Mouse (Mus musculus) limb, embryonic 12.5 days (tissue): ENCODE measurements around the gene Sppl3. TPM values are rescaled to one million over a fixed set of nuclear protein-coding genes. Genes with fewer than 3 reads are reported as not detected.

Source experiments
- ATAC-seq: fragments of 200-750 bp; cut with Nextera tagmentation; 2 replicates; pipeline ENCODE4 v1.8.0; 2017; ENCODE audit warnings: low read depth, moderate TSS enrichment; ENCODE audit not compliant: insufficient number of reproducible peaks, insufficient read depth, low FRiP score, low TSS enrichment
- H3K27ac ChIP-seq: fragments of 300-500 bp; sonication (generic); 2 replicates; pipeline ENCODE4 v1.5.1; 2016; ENCODE audit warnings: mild to moderate bottlenecking, moderate library complexity
- H3K27me3 ChIP-seq: fragments of 300-500 bp; sonication (generic); 2 replicates; pipeline ENCODE4 v1.6.1; 2016; ENCODE audit warnings: mild to moderate bottlenecking, moderate library complexity
- H3K36me3 ChIP-seq: fragments of 300-500 bp; sonication (generic); 2 replicates; pipeline ENCODE4 v1.6.1; 2016; ENCODE audit warnings: mild to moderate bottlenecking, moderate library complexity
- H3K4me1 ChIP-seq: fragments of 300-500 bp; sonication (generic); replicated peaks from 2 replicates; pipeline ENCODE4 v1.6.1; 2016
- H3K4me2 ChIP-seq: fragments of 300-500 bp; sonication (generic); 2 replicates; pipeline ENCODE4 v1.6.1; 2016; ENCODE audit warnings: mild to moderate bottlenecking, moderate library complexity
- H3K4me3 ChIP-seq: fragments of 300-500 bp; sonication (generic); replicated peaks from 2 replicates; pipeline ENCODE4 v1.5.1; 2016; ENCODE audit warnings: mild to moderate bottlenecking
- H3K9ac ChIP-seq: fragments of 300-500 bp; sonication (generic); replicated peaks from 2 replicates; pipeline ENCODE4 v1.6.1; 2016; ENCODE audit warnings: mild to moderate bottlenecking, moderate library complexity
- H3K9me3 ChIP-seq: fragments of 300-500 bp; sonication (generic); 2 replicates; pipeline ENCODE4 v1.6.1; 2016; ENCODE audit warnings: mild to moderate bottlenecking, moderate library complexity
- WGBS: fragments of 180-500 bp; shearing (Covaris S2); methylation state at CpG from one replicate; pipeline ENCODE4 v1.1.7; 2016; 5-methylcytosine and 5-hydroxymethylcytosine counted together
- polyA plus RNA-seq: library from polyadenylated mRNA; unstranded; fragments of >200 nt; fragmentation: Nextera tagmentation; extraction: Ambion mirVana; gene quantifications from 2 replicates; pipeline ENCODE4 v1.2.1, GENCODE M21; 2016

Gene Sppl3
- polyA plus RNA-seq, 1 experiment from 2014 or later = 36.9 TPM

- H3K36me3 ChIP-seq = no peaks in the 10 kb centered on the region
- peaks cover 23% of the 10 kb centered on the region for H3K4me1 ChIP-seq
- ATAC-seq = no peak
- H3K9ac ChIP-seq = no peak overlapping the region
- H3K27ac ChIP-seq = no peak overlapping the region
- H3K4me2 ChIP-seq = no peak overlapping the region
- no peaks in the 10 kb centered on the region for H3K27me3 ChIP-seq
- no peak overlapping the region for H3K4me3 ChIP-seq
- no peaks in the 10 kb centered on the region for H3K9me3 ChIP-seq
- 62% methylated on average over 4 of the region's 4 CpGs for WGBS
Observed at GRCm38 (mm10) chr5:115015121-115015520, 4.2 kb downstream of the Sppl3 start.

GRCm38 (mm10) chr5:115018270-115018669 is 7.3 kb downstream of the Sppl3 start:
- H3K36me3 ChIP-seq = no peaks in the 10 kb centered on the region
- no peak overlapping the region for H3K9ac ChIP-seq
- no peaks in the 10 kb centered on the region for H3K27me3 ChIP-seq
- no peak for ATAC-seq
- H3K4me2 ChIP-seq = no peak overlapping the region
- whole genome bisulfite sequencing = 81% methylated on average over 2 of the region's 2 CpGs
- peaks cover 6% of the 10 kb centered on the region for H3K4me1 ChIP-seq
- H3K9me3 ChIP-seq = no peaks in the 10 kb centered on the region
- no peak overlapping the region for H3K27ac ChIP-seq
- no peak overlapping the region for H3K4me3 ChIP-seq

GRCm38 (mm10) chr5:115018813-115019212 is 7.9 kb downstream of the Sppl3 start:
- H3K4me2 ChIP-seq = no peak overlapping the region
- no peak overlapping the region for H3K27ac ChIP-seq
- H3K4me1 ChIP-seq = peaks cover 3% of the 10 kb centered on the region; the same call in 1 of the 2 replicates
- no peak for ATAC-seq
- no peaks in the 10 kb centered on the region for H3K36me3 ChIP-seq
- WGBS = 68% methylated on average over 4 of the region's 4 CpGs
- H3K27me3 ChIP-seq = no peaks in the 10 kb centered on the region
- no peak overlapping the region for H3K4me3 ChIP-seq
- no peak overlapping the region for H3K9ac ChIP-seq
- H3K9me3 ChIP-seq = no peaks in the 10 kb centered on the region

- WGBS = 95% methylated on average over 7 of the region's 7 CpGs
Observed at GRCm38 (mm10) chr5:115022021-115022420, 11.1 kb downstream of the Sppl3 start.

GRCm38 (mm10) chr5:115026170-115026569 is 15.2 kb downstream of the Sppl3 start:
- Histone ChIP-seq H3K27me3 (no peaks in the 10 kb centered on the region), H3K4me2 (no peak overlapping the region), H3K27ac (no peak overlapping the region), H3K9ac (no peak overlapping the region), H3K9me3 (no peaks in the 10 kb centered on the region), H3K36me3 (0 out of 2 replicates have a peak, but pooled peaks cover 4% of the 10 kb centered on the region), H3K4me1 (0 out of 2 replicates have a peak, but pooled peaks cover 5% of the 10 kb centered on the region), H3K4me3 (no peak overlapping the region)
- WGBS = 86% methylated on average over 4 of the region's 4 CpGs
- no peak for ATAC-seq

More at GRCm38 (mm10) chr5:115022021-115022420, 11.1 kb downstream of the Sppl3 start:
- ATAC-seq = no peak
- no peaks in the 10 kb centered on the region for H3K4me1 ChIP-seq
- H3K36me3 ChIP-seq = no peaks in the 10 kb centered on the region
- no peak overlapping the region for H3K27ac ChIP-seq
- no peaks in the 10 kb centered on the region for H3K27me3 ChIP-seq
- no peak overlapping the region for H3K4me2 ChIP-seq
- no peaks in the 10 kb centered on the region for H3K9me3 ChIP-seq
- H3K4me3 ChIP-seq = no peak overlapping the region
- H3K9ac ChIP-seq = no peak overlapping the region

- no peaks in the 10 kb centered on the region for H3K9me3 ChIP-seq
- no peak overlapping the region for H3K4me2 ChIP-seq
- H3K4me1 ChIP-seq = 0 out of 2 replicates have a peak, but pooled peaks cover 5% of the 10 kb centered on the region
- H3K27ac ChIP-seq = no peak overlapping the region
- H3K9ac ChIP-seq = no peak overlapping the region
- no peak for ATAC-seq
- WGBS = 90% methylated on average over 3 of the region's 3 CpGs
- H3K27me3 ChIP-seq = no peaks in the 10 kb centered on the region
- H3K36me3 ChIP-seq = 0 out of 2 replicates have a peak, but pooled peaks cover 4% of the 10 kb centered on the region
- H3K4me3 ChIP-seq = no peak overlapping the region
Observed at GRCm38 (mm10) chr5:115027109-115027508, 16.2 kb downstream of the Sppl3 start.

- no peak overlapping the region for H3K4me3 ChIP-seq
- no peaks in the 10 kb centered on the region for H3K27me3 ChIP-seq
- H3K36me3 ChIP-seq = 0 out of 2 replicates have a peak, but pooled peaks cover 4% of the 10 kb centered on the region
- H3K4me2 ChIP-seq = no peak overlapping the region
- ATAC-seq = no peak
- no peak overlapping the region for H3K9ac ChIP-seq
- 0 out of 2 replicates have a peak, but pooled peaks cover 5% of the 10 kb centered on the region for H3K4me1 ChIP-seq
- H3K9me3 ChIP-seq = no peaks in the 10 kb centered on the region
- H3K27ac ChIP-seq = no peak overlapping the region
- WGBS = 96% methylated on average over 4 of the region's 4 CpGs
Observed at GRCm38 (mm10) chr5:115028920-115029319, 18.0 kb downstream of the Sppl3 start.

- ATAC-seq = no peak
- H3K4me2 ChIP-seq = no peak overlapping the region
- H3K36me3 ChIP-seq = 0 out of 2 replicates have a peak, but pooled peaks cover 4% of the 10 kb centered on the region
- no peak overlapping the region for H3K4me3 ChIP-seq
- H3K4me1 ChIP-seq = 0 out of 2 replicates have a peak, but pooled peaks cover 5% of the 10 kb centered on the region
- 95% methylated on average over 3 of the region's 3 CpGs for WGBS
- H3K27ac ChIP-seq = no peak overlapping the region
- H3K9ac ChIP-seq = no peak overlapping the region
- H3K9me3 ChIP-seq = no peaks in the 10 kb centered on the region
- no peaks in the 10 kb centered on the region for H3K27me3 ChIP-seq
Observed at GRCm38 (mm10) chr5:115029509-115029908, 18.6 kb downstream of the Sppl3 start.

GRCm38 (mm10) chr5:115031576-115031975 is 20.6 kb downstream of the Sppl3 start:
- 80% methylated on average over 5 of the region's 5 CpGs for whole genome bisulfite sequencing
- Histone ChIP-seq H3K4me1 (0 out of 2 replicates have a peak, but pooled peaks cover 5% of the 10 kb centered on the region), H3K4me3 (no peak overlapping the region), H3K27me3 (no peaks in the 10 kb centered on the region), H3K36me3 (0 out of 2 replicates have a peak, but pooled peaks cover 4% of the 10 kb centered on the region), H3K9ac (no peak overlapping the region), H3K9me3 (no peaks in the 10 kb centered on the region), H3K4me2 (no peak overlapping the region), H3K27ac (no peak overlapping the region)
- no peak for ATAC-seq

- H3K27ac ChIP-seq = no peak overlapping the region
- no peaks in the 10 kb centered on the region for H3K9me3 ChIP-seq
- H3K4me1 ChIP-seq = 0 out of 2 replicates have a peak, but pooled peaks cover 5% of the 10 kb centered on the region
- no peak overlapping the region for H3K4me3 ChIP-seq
- H3K9ac ChIP-seq = no peak overlapping the region
- H3K27me3 ChIP-seq = no peaks in the 10 kb centered on the region
- no peak overlapping the region for H3K4me2 ChIP-seq
- H3K36me3 ChIP-seq = 0 out of 2 replicates have a peak, but pooled peaks cover 4% of the 10 kb centered on the region
- 92% methylated on average over 2 of the region's 2 CpGs for WGBS
- ATAC-seq = no peak
Observed at GRCm38 (mm10) chr5:115032620-115033019, 21.7 kb downstream of the Sppl3 start.

GRCm38 (mm10) chr5:115035217-115035616 is 24.3 kb downstream of the Sppl3 start:
- no peak for ATAC-seq
- 86% methylated on average over 1 of the region's 1 CpGs for WGBS
- no peak overlapping the region for H3K4me2 ChIP-seq

GRCm38 (mm10) chr5:115037099-115037498 is 26.2 kb downstream of the Sppl3 start:
- no peak overlapping the region for H3K4me2 ChIP-seq
- WGBS = 89% methylated on average over 2 of the region's 2 CpGs
- no peaks in the 10 kb centered on the region for H3K4me1 ChIP-seq
- no peaks in the 10 kb centered on the region for H3K36me3 ChIP-seq
- H3K27ac ChIP-seq = no peak overlapping the region
- no peak for ATAC-seq
- no peaks in the 10 kb centered on the region for H3K27me3 ChIP-seq
- H3K9ac ChIP-seq = no peak overlapping the region
- no peak overlapping the region for H3K4me3 ChIP-seq
- no peaks in the 10 kb centered on the region for H3K9me3 ChIP-seq

More at GRCm38 (mm10) chr5:115035217-115035616, 24.3 kb downstream of the Sppl3 start:
- Histone ChIP-seq H3K27me3 (no peaks in the 10 kb centered on the region), H3K4me1 (0 out of 2 replicates have a peak, but pooled peaks cover 4% of the 10 kb centered on the region), H3K4me3 (no peak overlapping the region), H3K27ac (no peak overlapping the region), H3K9me3 (no peaks in the 10 kb centered on the region), H3K36me3 (no peaks in the 10 kb centered on the region), H3K9ac (no peak overlapping the region)
